Mouse (Mus musculus) heart, adult 8-10 months (tissue): ENCODE data around the gene Apol6. TPM values are rescaled to one million over a fixed set of nuclear protein-coding genes. Genes with fewer than 3 reads are reported as not detected.

ENCODE experiments used
- DNase-seq: peaks from one replicate; pipeline ENCODE4 v3.0.0; 2022; ENCODE audit warnings: low spot score
- total RNA-seq, 4 experiments: library from RNA; stranded (reverse); gene quantifications; 2 replicates each; pipeline ENCODE4 v1.2.4; 2022

Apol6 gene
- 1 to 10 TPM in 2 of 4 experiments, under 1 TPM in 2; 0.49 to 1.5 (median 1.0) TPM for total RNA-seq

GRCm38 (mm10) chr15:77044597-77045320, at the start of gene Apol6:
TSS of gene Apol6 (plus strand) at chr15:77044729.
- no peak for DNase-seq

DNA sequence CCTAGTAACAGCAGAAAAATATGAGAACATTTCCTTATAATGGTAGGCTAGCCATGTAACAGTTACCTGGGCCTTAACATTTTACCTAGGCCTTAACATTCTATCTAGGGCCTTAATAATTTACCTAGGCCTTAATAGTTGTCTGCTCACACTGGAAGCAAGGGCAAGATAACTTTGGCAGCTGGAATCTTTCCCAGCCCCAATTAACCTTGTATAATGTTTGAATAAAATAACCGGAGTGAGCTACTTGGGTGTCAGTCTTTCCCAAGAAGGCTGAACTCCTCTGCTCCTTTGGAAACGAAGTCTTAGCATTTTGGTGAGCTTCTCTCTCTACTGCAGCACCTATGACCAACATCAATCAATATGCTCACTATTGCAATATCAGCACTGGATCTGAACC, 46.5 kb upstream of the Apol6 start:
- DNase-seq = no peak

- DNase-seq = no peak
These were observed 45.5 kb upstream of the Apol6 start for GRCm38 (mm10) chr15:76998878-76999588.

DNA sequence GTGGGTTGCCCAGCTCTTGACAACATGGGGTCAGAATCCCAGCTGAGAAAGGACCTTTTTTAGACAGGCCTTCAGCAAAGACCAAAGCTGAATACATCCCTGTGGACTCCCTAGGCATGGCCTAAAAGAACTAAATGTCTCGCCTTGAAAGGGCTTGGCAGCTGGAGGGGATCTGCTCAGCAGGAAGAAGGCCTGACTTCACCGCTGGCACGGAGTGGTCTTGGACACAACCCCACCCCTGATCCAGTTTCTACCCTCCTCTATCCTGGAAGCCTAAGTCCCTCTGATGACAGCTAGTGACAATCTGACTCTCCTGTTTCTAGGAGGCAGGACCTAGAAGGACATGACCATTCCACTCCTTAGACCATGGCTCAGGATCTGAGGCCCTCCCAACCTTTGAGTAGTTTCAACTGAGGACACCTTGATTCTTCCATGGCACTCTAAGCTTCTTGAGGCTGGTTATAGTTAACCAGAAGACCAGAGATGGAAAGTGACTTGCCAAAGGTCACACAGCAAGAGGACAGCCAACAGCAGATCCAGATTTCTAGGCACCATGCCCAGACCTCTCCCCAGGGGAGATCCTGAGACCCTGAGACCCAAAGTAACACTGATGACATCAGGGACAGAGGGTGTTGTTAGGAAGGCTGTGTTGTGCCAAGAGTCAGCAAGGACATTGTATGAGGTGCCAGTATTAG, 41.2 kb upstream of the Apol6 start:
- no peak for DNase-seq

DNA sequence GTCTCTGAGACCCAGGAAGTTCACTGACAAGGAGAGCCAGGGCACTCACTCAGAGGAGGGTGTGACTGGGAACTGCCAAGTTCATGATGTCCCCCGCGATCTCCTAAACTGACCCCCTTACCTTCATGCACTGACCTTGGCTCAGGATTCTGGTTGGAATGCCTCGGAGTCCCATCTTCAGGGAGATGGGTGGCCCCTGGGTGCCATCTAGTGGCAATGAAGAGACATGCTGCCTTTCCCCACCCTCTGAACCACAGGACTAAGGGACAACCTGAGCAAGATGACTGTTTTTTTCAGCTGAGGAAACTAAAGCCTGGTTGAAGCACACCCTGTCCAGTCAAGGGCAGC, 40.7 kb upstream of the Apol6 start:
- peak; percentile 57 for DNase-seq

DNA sequence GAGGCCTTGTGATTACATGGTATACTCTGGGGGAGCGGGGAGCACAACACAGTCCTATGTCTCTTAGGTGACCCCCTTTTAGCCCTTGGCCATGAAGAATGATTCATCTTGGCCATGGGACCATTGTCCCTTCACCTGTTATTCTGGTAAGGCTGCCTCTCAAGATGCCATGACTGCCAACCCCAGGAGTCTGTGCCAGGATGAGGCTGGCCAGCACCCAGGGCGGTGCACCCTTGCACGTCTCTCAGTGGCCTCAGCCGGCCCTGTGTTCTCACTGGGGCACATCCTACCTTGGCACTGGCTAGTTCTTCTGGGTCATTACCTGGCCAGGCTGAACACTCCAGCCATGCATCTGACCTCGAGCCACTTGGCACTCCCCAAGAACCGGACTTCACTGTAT, 35.7 kb upstream of the Apol6 start:
- DNase-seq = peak; percentile 81

DNA sequence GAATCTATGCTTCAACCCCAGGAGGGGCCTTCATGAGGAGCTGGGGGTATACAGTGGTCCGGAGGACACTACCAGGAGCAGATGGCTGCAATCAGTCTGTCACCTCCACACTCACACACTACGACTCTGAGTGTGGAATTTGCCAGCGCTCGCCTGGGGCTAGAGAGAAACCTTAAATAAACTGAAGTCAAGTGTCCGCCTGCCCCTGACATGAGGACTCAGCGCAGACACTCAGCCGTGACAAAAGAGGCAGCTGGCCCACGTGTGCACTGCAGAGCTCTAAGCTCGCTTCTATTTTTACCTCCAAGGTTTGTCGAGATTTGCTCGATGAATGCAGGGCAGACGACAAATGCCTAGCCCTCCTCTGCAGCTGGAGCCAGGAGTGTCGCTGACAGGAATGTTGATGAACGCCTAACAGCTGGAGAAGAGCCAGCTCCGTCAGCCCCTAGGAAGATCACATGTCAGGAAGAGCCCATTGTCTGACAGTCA, 30.7 kb upstream of the Apol6 start:
- DNase-seq = peak; percentile 74

DNA sequence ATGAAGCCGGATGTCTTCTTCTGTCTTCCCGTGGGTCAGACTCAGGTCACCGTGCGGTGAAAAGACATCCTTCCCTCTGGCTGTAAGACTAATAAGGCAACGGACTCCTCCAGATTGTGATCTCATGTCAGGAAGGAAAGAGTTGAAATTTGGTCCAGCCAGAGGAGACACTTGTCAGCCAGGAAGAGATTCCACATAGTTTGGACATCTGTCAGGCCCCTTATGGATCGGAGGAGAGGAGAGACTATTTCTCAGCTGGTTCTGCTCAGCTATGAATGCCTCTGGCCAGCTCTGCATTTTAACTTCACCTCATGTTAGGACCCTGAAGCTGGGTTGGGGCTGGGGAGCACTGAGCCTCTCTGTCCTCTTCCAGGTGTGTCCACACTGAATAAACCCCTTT, 30.1 kb upstream of the Apol6 start:
- no peak for DNase-seq

DNA sequence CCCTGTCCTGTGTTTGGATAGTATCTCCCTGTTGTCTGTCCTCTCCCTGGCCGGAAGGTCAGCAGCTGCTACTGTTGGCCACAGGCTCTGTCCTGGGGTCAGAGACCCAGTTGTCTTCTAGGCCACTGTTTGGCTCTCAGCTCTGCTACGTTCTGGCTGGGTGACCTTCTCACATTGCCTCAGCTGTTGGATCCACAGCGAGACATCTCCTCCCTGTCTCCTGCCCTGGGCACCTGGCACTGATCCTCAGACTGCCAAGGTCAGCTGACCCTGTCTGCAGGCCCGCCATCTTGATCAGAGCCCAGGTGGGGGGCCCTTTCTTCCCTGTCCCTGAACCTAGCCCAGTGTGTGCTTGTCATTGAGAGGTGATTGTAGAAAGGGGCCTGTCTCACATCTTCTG, 29.5 kb upstream of the Apol6 start:
- peak; percentile 73 for DNase-seq

DNA sequence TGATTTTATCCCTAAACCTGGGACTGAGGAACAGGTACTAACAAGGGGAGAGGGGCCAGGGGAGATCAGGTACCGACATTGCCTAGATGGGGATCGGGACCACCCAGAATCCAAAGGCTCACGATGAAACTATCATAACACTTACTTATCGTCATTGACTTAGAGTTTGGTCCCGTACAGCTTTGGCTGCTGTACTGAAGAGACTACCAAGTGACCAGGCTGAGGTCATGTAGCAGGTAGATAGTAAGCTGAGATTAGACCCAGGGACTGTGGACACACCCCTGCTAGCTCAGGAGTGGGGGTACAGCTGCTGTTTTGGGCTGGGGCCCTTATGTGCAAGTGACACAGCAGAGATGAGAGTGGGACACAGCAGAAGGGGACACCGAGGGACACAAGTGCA, 28.0 kb upstream of the Apol6 start:
- no peak for DNase-seq

DNA sequence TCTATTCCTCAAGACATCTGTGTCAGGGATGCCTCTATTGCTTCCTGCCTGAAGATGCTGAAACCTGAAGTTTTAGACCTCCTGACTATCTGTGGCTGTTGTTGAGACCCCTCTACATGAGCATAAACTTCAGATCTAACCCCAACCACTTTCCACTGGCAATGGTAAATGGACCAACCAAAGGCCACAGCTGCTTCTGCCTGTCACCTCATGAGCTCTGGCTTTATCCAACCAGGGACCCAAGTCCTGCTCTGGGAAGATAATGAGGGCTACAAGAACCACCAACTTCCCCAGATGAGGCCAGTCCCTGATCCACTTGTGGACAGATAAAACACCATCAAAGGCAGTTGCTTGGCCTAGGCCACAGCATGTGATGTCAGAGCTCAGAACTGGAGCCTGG, 26.6 kb upstream of the Apol6 start:
- no peak for DNase-seq

DNA sequence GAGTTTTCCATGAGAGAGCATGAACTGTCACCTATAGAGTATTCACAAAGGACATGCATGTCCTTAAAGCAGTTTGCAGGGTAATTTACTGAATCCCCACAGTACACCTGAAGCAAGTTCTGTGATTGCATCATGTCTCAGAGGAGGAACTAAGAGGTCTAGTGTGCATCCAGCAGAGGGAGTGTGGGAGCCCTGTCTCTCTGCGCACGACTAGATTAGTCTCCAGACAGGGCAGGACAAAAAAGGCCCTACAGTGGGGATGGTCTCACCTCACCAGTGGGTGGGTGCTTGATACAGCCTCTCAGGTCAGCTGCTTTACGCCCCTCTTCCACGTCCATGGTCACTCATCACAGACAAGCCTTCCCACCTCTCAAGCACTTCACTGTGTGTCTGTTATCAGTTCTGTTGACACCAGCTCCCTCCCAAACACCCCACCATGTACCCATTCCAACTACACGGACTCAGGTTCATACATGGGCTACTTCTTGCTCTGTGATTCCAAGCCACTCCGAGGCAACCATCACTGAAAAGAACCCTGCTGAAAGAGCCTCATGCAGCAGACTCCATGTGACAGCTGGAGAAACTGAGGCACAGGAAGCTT, 25.7 kb upstream of the Apol6 start:
- no peak for DNase-seq

GRCm38 (mm10) chr15:77019533-77019932, 25.0 kb upstream of the Apol6 start:
- no peak for DNase-seq

- DNase-seq = no peak
These were observed 24.4 kb upstream of the Apol6 start for GRCm38 (mm10) chr15:77020136-77020535.

- DNase-seq = no peak
These were observed 23.5 kb upstream of the Apol6 start for GRCm38 (mm10) chr15:77021056-77021455.

DNA sequence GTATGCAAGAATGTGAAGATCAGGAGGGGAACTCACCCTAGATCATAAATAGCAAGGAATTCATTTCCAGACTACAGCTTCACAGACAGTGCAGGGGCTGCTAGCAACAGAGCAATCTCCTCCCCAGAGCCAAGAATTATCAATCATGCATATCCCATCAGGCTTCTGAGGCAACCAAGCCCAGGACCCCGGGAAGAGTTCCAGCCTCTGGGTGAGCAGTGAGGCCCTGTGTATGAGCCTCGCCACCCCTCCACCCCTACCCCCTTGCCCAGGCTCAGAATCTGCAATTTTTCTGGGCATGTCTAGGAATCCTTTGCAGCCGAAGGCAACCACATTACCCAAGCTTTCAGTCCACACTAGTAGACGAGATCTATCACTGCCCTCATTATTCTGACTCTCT, 22.7 kb upstream of the Apol6 start:
- no peak for DNase-seq

DNA sequence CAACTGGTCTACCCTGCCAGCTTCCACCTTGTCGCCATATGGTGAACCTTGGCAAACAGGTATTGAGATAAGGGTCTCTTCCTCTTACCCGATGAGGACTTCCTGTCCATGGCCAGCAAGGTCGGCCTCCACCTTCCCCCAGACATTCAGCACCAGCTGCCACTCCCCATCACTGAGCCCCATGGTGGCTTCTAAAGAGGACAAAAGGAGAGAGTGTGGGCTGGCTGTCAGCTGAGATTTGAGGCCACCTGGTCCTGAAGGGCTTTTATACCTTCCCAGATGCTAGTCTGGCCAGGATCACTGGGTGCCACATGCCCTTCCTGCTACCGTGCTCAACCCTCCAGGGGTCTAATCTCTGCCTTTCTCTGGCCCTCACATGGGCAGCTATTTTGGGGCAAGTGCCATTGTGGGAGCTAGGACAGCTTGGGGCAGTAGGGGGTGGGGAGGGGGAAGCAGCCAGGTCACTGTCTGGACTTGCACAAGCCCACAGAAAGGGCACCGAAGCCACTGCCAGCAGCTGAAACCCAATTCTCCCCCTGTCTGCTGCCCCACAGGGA, 22.1 kb upstream of the Apol6 start:
- peak; percentile 81 for DNase-seq

- DNase-seq = no peak
These were observed 18.5 kb upstream of the Apol6 start for GRCm38 (mm10) chr15:77025884-77026583.

- DNase-seq = no peak
These were observed 17.4 kb upstream of the Apol6 start for GRCm38 (mm10) chr15:77027117-77027516.

DNA sequence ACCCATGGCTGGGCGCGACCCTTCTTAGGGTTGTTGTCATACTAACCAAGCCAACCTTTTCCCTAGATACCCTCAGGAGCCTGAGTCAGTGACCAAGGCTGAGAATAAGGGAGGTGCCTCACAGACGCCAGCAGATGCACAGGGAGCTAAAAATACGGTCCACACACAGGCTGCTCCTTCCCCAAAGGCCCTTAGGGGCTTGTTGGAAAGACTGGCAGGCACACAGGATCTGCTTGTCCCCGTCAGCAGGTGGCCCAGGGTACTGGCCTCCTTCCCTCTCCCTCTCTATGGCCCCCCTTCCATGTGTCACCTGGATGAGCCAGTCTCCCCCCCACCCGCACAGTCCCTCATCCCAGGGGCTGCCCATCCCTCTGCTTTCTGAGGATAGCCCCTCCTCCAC, 16.9 kb upstream of the Apol6 start:
- no peak for DNase-seq

DNA sequence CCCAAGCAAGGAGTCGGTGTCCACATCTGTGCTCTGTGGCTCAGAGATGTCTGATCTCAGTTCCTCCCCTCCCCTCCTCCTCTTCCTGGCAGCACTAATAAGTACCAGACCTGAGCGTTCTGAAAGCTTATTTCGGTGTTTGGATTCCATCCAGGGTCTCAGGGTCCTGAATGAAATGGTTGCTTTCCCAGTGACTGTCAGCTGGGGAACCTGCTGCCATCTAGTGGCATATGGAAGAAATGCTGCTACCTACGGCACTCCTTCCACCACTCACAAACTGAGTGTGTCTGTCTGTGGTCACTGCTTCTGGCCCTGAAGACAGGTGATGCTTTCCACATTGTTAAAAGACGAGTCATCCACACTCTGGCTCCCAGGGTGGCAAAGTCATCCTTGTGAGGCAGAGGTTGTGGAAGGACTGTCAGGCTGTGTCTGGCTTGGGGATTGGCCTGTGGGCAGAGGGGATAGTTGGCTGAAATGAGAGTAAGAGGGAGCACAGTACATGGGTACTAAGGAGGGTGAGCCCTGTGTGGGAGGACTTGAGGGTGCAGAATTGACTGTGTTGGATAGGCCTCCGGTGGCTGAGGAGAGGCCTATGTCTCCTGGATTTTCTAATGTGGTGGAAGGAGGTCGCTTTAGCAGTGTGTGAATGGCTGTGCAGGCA, 15.1 kb upstream of the Apol6 start:
- peak; percentile 89 for DNase-seq
